Mouse (Mus musculus): ENCODE results near the gene Efnb1. TPM values are rescaled to one million over a fixed set of nuclear protein-coding genes. Genes with fewer than 3 reads are reported as not detected.

Gene Efnb1
- polyA plus RNA-seq, 1 experiment from 2014 or later: 71.9 TPM

DNA sequence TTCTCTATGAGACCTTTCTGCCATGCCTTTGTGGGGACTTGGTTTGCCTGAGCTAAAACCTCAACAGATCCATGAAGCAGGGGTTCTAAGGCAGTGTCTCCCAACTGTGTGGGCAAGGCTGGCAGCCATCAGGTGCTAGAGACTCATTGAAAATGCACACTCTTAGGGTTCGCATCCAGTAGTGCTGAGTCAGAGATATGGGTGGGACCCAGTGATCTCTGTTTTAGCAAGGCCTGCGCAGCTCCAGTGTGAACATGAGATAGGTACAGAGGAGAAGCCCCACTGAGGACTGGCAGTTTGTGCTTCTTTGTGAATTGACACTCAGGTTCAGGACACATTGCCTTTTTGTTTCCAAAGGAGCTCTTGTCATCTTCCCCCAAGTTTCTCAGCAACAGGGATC, 28.2 kb downstream of the Efnb1 start:
- no peak for ATAC-seq
- Histone ChIP-seq H3K27ac (no peak overlapping the region), H3K4me3 (no peak overlapping the region), H3K9me3 (replicated peaks) (no peaks in the 10 kb centered on the region), H3K9ac (no peak overlapping the region), H3K4me2 (no peak overlapping the region), H3K4me1 (peaks cover 5% of the 10 kb centered on the region), H3K36me3 (ENCODE audit: poor library complexity, severe bottlenecking) (no peaks in the 10 kb centered on the region), H3K27me3 (0 out of 2 replicates have a peak, but pooled peaks cover under 1% of the 10 kb centered on the region)
- 95% methylated on average over 2 of the region's 2 CpGs for WGBS

- Histone ChIP-seq H3K9ac (no peak overlapping the region), H3K4me3 (no peak overlapping the region), H3K4me2 (no peak overlapping the region), H3K9me3 (replicated peaks) (no peaks in the 10 kb centered on the region), H3K36me3 (ENCODE audit: poor library complexity, severe bottlenecking) (no peaks in the 10 kb centered on the region), H3K27ac (no peak overlapping the region), H3K27me3 (no peaks in the 10 kb centered on the region), H3K4me1 (peaks cover 5% of the 10 kb centered on the region)
- peak; percentile 50; the same call in 1 of the 2 replicates for ATAC-seq
- WGBS: 43% methylated on average over 4 of the region's 4 CpGs
Observed at GRCm38 (mm10) chrX:99164855-99165368, 29.0 kb downstream of the Efnb1 start.

GRCm38 (mm10) chrX:99167014-99167413, 31.1 kb downstream of the Efnb1 start:
- H3K4me2 ChIP-seq: no peak overlapping the region
- H3K9ac ChIP-seq: no peak overlapping the region
- 63% methylated on average over 1 of the region's 1 CpGs for WGBS
- ATAC-seq: no peak
- H3K4me3 ChIP-seq: no peak overlapping the region
- H3K4me1 ChIP-seq: peaks cover 7% of the 10 kb centered on the region
- H3K27ac ChIP-seq: no peak overlapping the region
- H3K9me3 ChIP-seq (replicated peaks): no peaks in the 10 kb centered on the region
- H3K36me3 ChIP-seq (ENCODE audit: poor library complexity, severe bottlenecking): no peaks in the 10 kb centered on the region
- peaks cover 4% of the 10 kb centered on the region; the same call in 1 of the 2 replicates for H3K27me3 ChIP-seq

- Histone ChIP-seq H3K36me3 (ENCODE audit: poor library complexity, severe bottlenecking) (no peaks in the 10 kb centered on the region), H3K4me2 (no peak overlapping the region), H3K9me3 (replicated peaks) (no peaks in the 10 kb centered on the region), H3K27ac (no peak overlapping the region), H3K27me3 (peaks cover 4% of the 10 kb centered on the region; the same call in 1 of the 2 replicates), H3K4me3 (no peak overlapping the region), H3K4me1 (peaks cover 13% of the 10 kb centered on the region), H3K9ac (no peak overlapping the region)
- WGBS: 69% methylated on average over 7 of the region's 7 CpGs
- no peak for ATAC-seq
Observed at GRCm38 (mm10) chrX:99167550-99167949, 31.6 kb downstream of the Efnb1 start.

- Histone ChIP-seq H3K27ac (no peak overlapping the region), H3K4me1 (peaks cover 7% of the 10 kb centered on the region), H3K4me3 (no peak overlapping the region), H3K27me3 (peaks cover 4% of the 10 kb centered on the region; the same call in 1 of the 2 replicates), H3K4me2 (no peak overlapping the region), H3K9ac (no peak overlapping the region), H3K9me3 (replicated peaks) (no peaks in the 10 kb centered on the region), H3K36me3 (ENCODE audit: poor library complexity, severe bottlenecking) (no peaks in the 10 kb centered on the region)
- WGBS: 40% methylated on average over 5 of the region's 5 CpGs
- ATAC-seq: no peak
Observed at GRCm38 (mm10) chrX:99172301-99172700, 36.4 kb downstream of the Efnb1 start.

- peaks cover 28% of the 10 kb centered on the region for H3K4me1 ChIP-seq
- peak overlapping the region; percentile 80 for H3K27ac ChIP-seq
- no peaks in the 10 kb centered on the region for H3K36me3 ChIP-seq (ENCODE audit: poor library complexity, severe bottlenecking)
- ATAC-seq: peak; percentile 83
- H3K4me2 ChIP-seq: no peak overlapping the region
- H3K27me3 ChIP-seq: peaks cover 3% of the 10 kb centered on the region; the same call in 1 of the 2 replicates
- H3K9me3 ChIP-seq (replicated peaks): no peaks in the 10 kb centered on the region
- no peak overlapping the region for H3K4me3 ChIP-seq
- 35% methylated on average over 7 of the region's 9 CpGs for WGBS
- no peak overlapping the region for H3K9ac ChIP-seq
Observed at GRCm38 (mm10) chrX:99185081-99185596, 49.2 kb downstream of the Efnb1 start.

DNA sequence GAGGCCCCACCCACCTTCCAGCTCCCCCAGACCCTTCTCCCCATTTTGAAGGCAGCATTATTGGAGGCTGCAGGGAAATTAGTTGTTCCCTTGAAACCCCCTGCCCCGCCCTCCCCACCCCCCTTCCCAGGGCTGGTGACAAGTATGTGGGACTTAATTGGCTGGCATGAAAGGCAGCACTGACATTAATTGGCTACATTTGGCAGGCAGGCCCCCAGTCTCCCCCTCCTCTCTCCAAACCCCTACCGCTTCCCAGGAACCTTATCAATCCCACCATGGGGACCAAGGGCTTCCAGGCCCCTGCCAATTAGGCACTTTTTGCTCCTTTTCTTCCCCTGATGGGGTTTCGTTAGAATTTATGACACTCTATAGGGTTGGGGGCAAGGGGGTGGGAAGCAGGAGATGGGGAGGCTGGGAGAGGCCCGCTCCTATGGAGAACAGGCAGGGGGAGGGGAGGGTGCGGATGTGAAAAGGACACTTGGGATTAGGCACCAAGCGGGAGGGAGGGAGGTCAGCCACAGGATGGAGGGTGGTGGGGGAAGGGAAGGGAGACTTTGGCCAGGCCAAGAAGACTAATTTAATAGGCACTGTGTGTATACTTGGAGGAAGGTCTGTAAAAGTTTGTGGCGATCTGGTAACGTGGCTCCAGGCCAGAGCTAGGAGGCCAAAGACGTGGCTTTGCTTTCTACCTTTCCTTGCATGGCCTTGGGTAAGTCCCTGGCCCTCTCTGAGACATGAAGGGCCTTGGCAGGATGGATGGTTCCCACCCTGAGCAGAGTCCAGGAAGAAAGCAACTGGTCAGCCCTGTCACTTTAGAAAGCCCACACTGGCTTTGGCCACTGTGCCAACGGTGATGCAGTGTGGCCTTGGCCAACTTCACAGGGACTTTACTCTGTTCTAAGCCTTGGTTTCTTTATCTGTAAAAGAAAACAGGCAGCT, 50.8 kb downstream of the Efnb1 start:
- Histone ChIP-seq H3K27me3 (peaks cover 3% of the 10 kb centered on the region; the same call in 1 of the 2 replicates), H3K9ac (no peak overlapping the region), H3K4me1 (peaks cover 28% of the 10 kb centered on the region), H3K4me3 (no peak overlapping the region), H3K9me3 (replicated peaks) (no peaks in the 10 kb centered on the region), H3K36me3 (ENCODE audit: poor library complexity, severe bottlenecking) (no peaks in the 10 kb centered on the region), H3K27ac (peak overlapping the region; percentile 80), H3K4me2 (peak overlapping the region; percentile 8; the same call in 1 of the 2 replicates)
- WGBS: 32% methylated on average over 10 of the region's 10 CpGs
- ATAC-seq: peak; percentile 85

- Histone ChIP-seq H3K36me3 (ENCODE audit: poor library complexity, severe bottlenecking) (no peaks in the 10 kb centered on the region), H3K9ac (no peak overlapping the region), H3K4me2 (no peak overlapping the region), H3K27me3 (peaks cover 7% of the 10 kb centered on the region; the same call in 1 of the 2 replicates), H3K9me3 (replicated peaks) (no peaks in the 10 kb centered on the region), H3K27ac (no peak overlapping the region), H3K4me1 (peaks cover 15% of the 10 kb centered on the region), H3K4me3 (no peak overlapping the region)
- ATAC-seq: no peak
- 73% methylated on average over 10 of the region's 10 CpGs for WGBS
Observed at GRCm38 (mm10) chrX:99191441-99192087, 55.6 kb downstream of the Efnb1 start.

DNA sequence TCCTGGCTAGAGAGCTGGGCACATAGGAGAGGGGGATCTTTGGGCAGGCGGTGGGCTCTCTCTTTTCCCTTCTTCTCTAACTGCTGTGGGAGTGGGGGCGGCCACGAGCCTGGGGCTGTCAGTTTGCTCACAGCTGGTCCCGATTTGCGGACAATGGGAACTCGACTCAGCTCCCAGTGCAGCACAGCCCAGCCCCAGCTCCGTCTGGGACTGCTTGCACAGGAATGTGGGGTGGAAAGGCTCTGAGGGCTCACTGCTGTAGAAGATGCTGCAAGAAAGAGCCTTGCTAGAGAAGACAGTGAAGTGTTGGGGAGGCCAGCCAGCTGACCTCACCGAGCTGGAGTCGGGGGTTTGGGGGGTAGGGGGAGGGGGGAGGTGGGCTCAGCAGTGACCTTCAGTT, 61.0 kb downstream of the Efnb1 start:
- Histone ChIP-seq H3K27me3 (peaks cover 7% of the 10 kb centered on the region; the same call in 1 of the 2 replicates), H3K4me1 (peaks cover 43% of the 10 kb centered on the region), H3K9ac (no peak overlapping the region), H3K4me2 (no peak overlapping the region), H3K27ac (peak overlapping the region; percentile 97), H3K9me3 (replicated peaks) (no peaks in the 10 kb centered on the region), H3K4me3 (no peak overlapping the region), H3K36me3 (ENCODE audit: poor library complexity, severe bottlenecking) (no peaks in the 10 kb centered on the region)
- WGBS: 31% methylated on average over 7 of the region's 9 CpGs
- ATAC-seq: peak; percentile 19; the same call in 1 of the 2 replicates

- Histone ChIP-seq H3K9ac (peak overlapping the region; percentile 54), H3K27ac (peak overlapping the region; percentile 97)
- WGBS: 34% methylated on average over 7 of the region's 9 CpGs
Observed at GRCm38 (mm10) chrX:99198532-99198931, 62.6 kb downstream of the Efnb1 start.

More at GRCm38 (mm10) chrX:99198532-99198931, 62.6 kb downstream of the Efnb1 start:
- no peaks in the 10 kb centered on the region for H3K36me3 ChIP-seq (ENCODE audit: poor library complexity, severe bottlenecking)
- no peaks in the 10 kb centered on the region for H3K9me3 ChIP-seq (replicated peaks)
- H3K4me3 ChIP-seq: 0 out of 2 replicates have a peak overlapping the region, but pooled peaks have one; percentile 2
- peak; percentile 74 for ATAC-seq
- peaks cover 3% of the 10 kb centered on the region; the same call in 1 of the 2 replicates for H3K27me3 ChIP-seq
- peaks cover 43% of the 10 kb centered on the region for H3K4me1 ChIP-seq
- peak overlapping the region; percentile 46 for H3K4me2 ChIP-seq

Data from forebrain, embryonic 13.5 days (tissue).